12 mouse cellular contexts compared by ENCODE assay signal in the genomic region with DNA sequence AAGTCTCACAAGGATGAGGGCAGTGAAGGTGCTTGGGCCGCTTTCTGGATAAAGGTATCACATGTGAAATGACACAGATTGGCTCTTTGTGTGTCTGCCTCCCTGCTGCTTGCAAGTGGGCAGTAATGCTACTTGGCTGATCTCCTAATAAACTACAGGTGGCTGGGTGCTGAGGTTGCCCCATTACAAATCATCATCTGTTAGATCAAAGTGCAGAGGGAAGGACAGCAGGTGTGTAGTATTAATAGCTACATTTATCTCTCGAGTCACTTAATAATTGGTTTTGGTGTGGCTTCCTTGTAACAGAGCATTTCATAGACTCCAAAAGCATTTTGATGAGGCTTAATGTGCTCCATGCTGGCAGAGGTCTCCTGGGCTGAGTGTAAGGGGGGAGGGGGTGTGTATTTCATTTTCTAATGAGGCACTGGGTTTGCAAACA.
DNase-seq lines count a peak whose midpoint lies in the region; ATAC-seq lines count a peak whose summit lies in the region.
"Had no signal": no experiment of that assay in that cellular context is flagged by ENCODE, and none has a peak within 500 bp of the region (broad histone marks: within the 10 kb centered on the region; RNA-seq: fewer than 3 reads in every experiment).

No protein-coding gene starts in this region.

- no peak overlapping the region for H3K4me3 ChIP-seq in neural tube, embryonic 11.5 days (ENCODE audit: low read depth, low read length)
- no peak overlapping the region for H3K4me3 ChIP-seq in forebrain, embryonic 13.5 days
- H3K4me3 ChIP-seq in neural tube, embryonic 14.5 days (ENCODE audit: low read depth, low read length): no peak overlapping the region
- H3K4me3 ChIP-seq: embryonic facial prominence, embryonic 12.5 days; heart, embryonic 12.5 days; kidney, embryonic 15.5 days had no signal

- H3K27me3 ChIP-seq in neural tube, embryonic 11.5 days (ENCODE audit: control insufficient read depth, insufficient read depth, low read length): no peaks in the 10 kb centered on the region
- H3K27me3 ChIP-seq in forebrain, embryonic 13.5 days: no peaks in the 10 kb centered on the region
- H3K27me3 ChIP-seq in neural tube, embryonic 14.5 days (ENCODE audit: control insufficient read depth, insufficient read depth, low read length): no peaks in the 10 kb centered on the region
- H3K27me3 ChIP-seq: embryonic facial prominence, embryonic 12.5 days; heart, embryonic 12.5 days; kidney, embryonic 15.5 days had no signal

- no peaks in the 10 kb centered on the region for H3K9me3 ChIP-seq in neural tube, embryonic 11.5 days (ENCODE audit: control insufficient read depth, low read length)
- no peaks in the 10 kb centered on the region for H3K9me3 ChIP-seq in forebrain, embryonic 13.5 days (replicated peaks)
- no peaks in the 10 kb centered on the region for H3K9me3 ChIP-seq in neural tube, embryonic 14.5 days (ENCODE audit: control insufficient read depth, low read length)
- H3K9me3 ChIP-seq: embryonic facial prominence, embryonic 12.5 days; heart, embryonic 12.5 days; kidney, embryonic 15.5 days had no signal

- H3K9ac ChIP-seq in neural tube, embryonic 11.5 days (ENCODE audit: low read length): no peak overlapping the region
- H3K9ac ChIP-seq in forebrain, embryonic 13.5 days: no peak overlapping the region
- no peak overlapping the region for H3K9ac ChIP-seq in neural tube, embryonic 14.5 days (replicated peaks; ENCODE audit: low read depth, low read length)
- H3K9ac ChIP-seq: embryonic facial prominence, embryonic 12.5 days; heart, embryonic 12.5 days; kidney, embryonic 15.5 days; liver, embryonic 14.5 days had no signal

- 55% methylated on average over 2 of the region's 2 CpGs for WGBS in neural tube, embryonic 11.5 days
- 25% methylated on average over 2 of the region's 2 CpGs for WGBS in forebrain, embryonic 13.5 days
- WGBS in neural tube, embryonic 14.5 days: 43% methylated on average over 2 of the region's 2 CpGs

- H3K4me2 ChIP-seq in neural tube, embryonic 11.5 days (ENCODE audit: low read depth): no peak overlapping the region
- no peak overlapping the region for H3K4me2 ChIP-seq in forebrain, embryonic 13.5 days
- H3K4me2 ChIP-seq in neural tube, embryonic 14.5 days (ENCODE audit: low read depth, low read length): no peak overlapping the region
- H3K4me2 ChIP-seq: embryonic facial prominence, embryonic 12.5 days; heart, embryonic 12.5 days; kidney, embryonic 15.5 days had no signal

- DNase-seq in neural tube, embryonic 11.5 days (ENCODE audit: low spot score): no peak
- no peak for DNase-seq in neural tube, embryonic 10.5 days (ENCODE audit: extremely low spot score, low spot score)
- DNase-seq in hindlimb bud, embryonic 11.5 days (ENCODE audit: extremely low spot score, low read depth, low spot score): peak; percentile 37
- DNase-seq in kidney, adult 11 months: no peak
- DNase-seq in gastrocnemius, adult 8-10 months (ENCODE audit: low spot score in 2 of 2): no peak

- ATAC-seq in neural tube, embryonic 11.5 days (ENCODE audit: insufficient read depth, low FRiP score, low TSS enrichment): 0 out of 2 replicates have a peak, but pooled peaks have one; percentile 31
- ATAC-seq in forebrain, embryonic 13.5 days: peak; percentile 83
- ATAC-seq in neural tube, embryonic 14.5 days (ENCODE audit: low read depth): peak; percentile 84; the same call in 1 of the 2 replicates

- no peaks in the 10 kb centered on the region for H3K4me1 ChIP-seq in neural tube, embryonic 11.5 days (ENCODE audit: control insufficient read depth, insufficient read depth, low read length)
- H3K4me1 ChIP-seq in forebrain, embryonic 13.5 days: peaks cover 7% of the 10 kb centered on the region
- H3K4me1 ChIP-seq in neural tube, embryonic 14.5 days (ENCODE audit: control insufficient read depth, insufficient read depth, low read length): no peaks in the 10 kb centered on the region
- H3K4me1 ChIP-seq: heart, embryonic 12.5 days; kidney, embryonic 15.5 days had no signal

- no peak overlapping the region for H3K27ac ChIP-seq in neural tube, embryonic 11.5 days (ENCODE audit: low read depth, low read length)
- H3K27ac ChIP-seq in forebrain, embryonic 13.5 days: no peak overlapping the region; the same call in 1 of the 2 replicates
- H3K27ac ChIP-seq in neural tube, embryonic 14.5 days (ENCODE audit: low read depth, low read length): no peak overlapping the region
- H3K27ac ChIP-seq: embryonic facial prominence, embryonic 12.5 days; kidney, embryonic 15.5 days; liver, embryonic 14.5 days; macrophage had no signal

- no peaks in the 10 kb centered on the region for H3K36me3 ChIP-seq in neural tube, embryonic 11.5 days (ENCODE audit: control insufficient read depth, insufficient read depth, low read length)
- H3K36me3 ChIP-seq in forebrain, embryonic 13.5 days (ENCODE audit: poor library complexity, severe bottlenecking): no peaks in the 10 kb centered on the region
- H3K36me3 ChIP-seq in neural tube, embryonic 14.5 days (ENCODE audit: control insufficient read depth, insufficient read depth, low read length): no peaks in the 10 kb centered on the region
- H3K36me3 ChIP-seq: embryonic facial prominence, embryonic 12.5 days; heart, embryonic 12.5 days; kidney, embryonic 15.5 days had no signal

Comparison
In these comparisons a context has a peak if more than half of its experiments do, and no peak if none do; other contexts are left out.
1. ATAC-seq: peak in every context shown above with its lines; median percentile 84 in neural tube, embryonic 14.5 days; 83 in forebrain, embryonic 13.5 days; 31 in neural tube, embryonic 11.5 days.